Mouse (Mus musculus) heart, adult 9 months (tissue): ENCODE measurements around the gene Anapc7.

Source experiments
- DNase-seq, 2 experiments: peaks; one replicate each; pipeline ENCODE4 v3.0.0; 2022; ENCODE audit warnings: low spot score in 2 of 2

The Anapc7 gene

GRCm38 (mm10) chr5:122421271-122422068 is at the start of gene Anapc7:
Gene Anapc7, plus strand, starts transcription at chr5:122421693.
- no peak for DNase-seq

DNA sequence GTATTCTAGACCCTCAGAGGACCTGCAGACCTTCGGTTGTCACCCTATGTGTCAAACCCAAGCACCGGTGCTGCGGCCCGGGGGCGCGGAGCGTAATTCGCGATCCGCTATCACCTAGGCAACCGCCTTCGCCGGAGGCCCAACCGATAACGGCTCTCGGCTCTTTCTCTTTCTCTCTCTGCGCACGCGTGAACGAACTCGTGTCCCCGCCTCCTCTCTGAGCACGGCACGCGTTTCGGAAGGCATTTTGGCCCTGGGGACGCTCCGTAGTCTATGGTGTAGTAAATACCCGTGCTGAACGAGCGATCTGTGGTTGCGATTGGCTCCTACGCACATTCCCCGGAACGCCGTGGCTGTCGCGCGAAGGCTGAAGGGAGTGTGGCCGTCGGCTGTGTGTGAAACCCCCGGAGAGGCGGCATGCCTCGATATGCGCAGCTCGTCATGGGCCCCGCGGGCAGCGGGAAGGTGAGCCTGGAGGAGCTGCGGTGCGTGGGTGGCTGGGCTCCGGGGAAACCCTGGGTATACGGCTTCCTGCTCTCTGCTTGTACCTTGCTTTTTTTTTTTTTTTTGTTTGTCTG is 49.2 kb upstream of the Anapc7 start, which contains the start of gene Fam216a:
Gene Fam216a, minus strand, starts transcription at position 173 of the 578 bp plus-strand sequence.
- peak; percentile 98 to 99 for DNase-seq

GRCm38 (mm10) chr5:122372878-122373277 is 48.6 kb upstream of the Anapc7 start:
- no peak for DNase-seq

- DNase-seq, result no peak
Observed at GRCm38 (mm10) chr5:122377101-122377833, 44.2 kb upstream of the Anapc7 start.

DNA sequence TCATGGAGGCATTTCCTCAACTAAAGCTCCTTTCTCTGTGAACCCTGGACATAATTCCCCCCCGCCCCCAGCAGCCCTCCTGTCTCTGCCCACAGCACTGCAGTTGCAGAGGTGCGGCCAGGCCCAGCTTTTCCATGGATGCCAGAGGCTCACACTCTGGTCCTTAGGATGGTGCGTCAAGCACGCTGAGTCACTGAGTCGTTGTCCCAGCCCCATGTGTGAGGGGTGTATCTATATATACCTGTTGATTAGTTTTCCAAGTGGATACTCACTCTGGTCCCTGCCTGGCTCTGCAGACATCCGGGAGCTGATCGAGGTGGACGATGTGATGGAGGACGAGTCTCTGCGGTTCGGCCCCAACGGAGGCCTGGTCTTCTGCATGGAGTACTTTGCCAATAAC is 43.3 kb upstream of the Anapc7 start:
- no peak for DNase-seq

- peak in 1 of 2 experiments; percentile 58 for DNase-seq
Observed at GRCm38 (mm10) chr5:122379374-122380155, 41.9 kb upstream of the Anapc7 start.

GRCm38 (mm10) chr5:122390006-122390405 is 31.5 kb upstream of the Anapc7 start:
- no peak for DNase-seq

- no peak for DNase-seq
Observed at GRCm38 (mm10) chr5:122390671-122391070, 30.8 kb upstream of the Anapc7 start.

- no peak for DNase-seq
Observed at GRCm38 (mm10) chr5:122391178-122391785, 30.2 kb upstream of the Anapc7 start.

- DNase-seq, result peak; percentile 86 to 91
Observed at GRCm38 (mm10) chr5:122391786-122392180, 29.7 kb upstream of the Anapc7 start, which contains the start of gene Arpc3. Gene Arpc3, plus strand, starts transcription at chr5:122391878.

DNA sequence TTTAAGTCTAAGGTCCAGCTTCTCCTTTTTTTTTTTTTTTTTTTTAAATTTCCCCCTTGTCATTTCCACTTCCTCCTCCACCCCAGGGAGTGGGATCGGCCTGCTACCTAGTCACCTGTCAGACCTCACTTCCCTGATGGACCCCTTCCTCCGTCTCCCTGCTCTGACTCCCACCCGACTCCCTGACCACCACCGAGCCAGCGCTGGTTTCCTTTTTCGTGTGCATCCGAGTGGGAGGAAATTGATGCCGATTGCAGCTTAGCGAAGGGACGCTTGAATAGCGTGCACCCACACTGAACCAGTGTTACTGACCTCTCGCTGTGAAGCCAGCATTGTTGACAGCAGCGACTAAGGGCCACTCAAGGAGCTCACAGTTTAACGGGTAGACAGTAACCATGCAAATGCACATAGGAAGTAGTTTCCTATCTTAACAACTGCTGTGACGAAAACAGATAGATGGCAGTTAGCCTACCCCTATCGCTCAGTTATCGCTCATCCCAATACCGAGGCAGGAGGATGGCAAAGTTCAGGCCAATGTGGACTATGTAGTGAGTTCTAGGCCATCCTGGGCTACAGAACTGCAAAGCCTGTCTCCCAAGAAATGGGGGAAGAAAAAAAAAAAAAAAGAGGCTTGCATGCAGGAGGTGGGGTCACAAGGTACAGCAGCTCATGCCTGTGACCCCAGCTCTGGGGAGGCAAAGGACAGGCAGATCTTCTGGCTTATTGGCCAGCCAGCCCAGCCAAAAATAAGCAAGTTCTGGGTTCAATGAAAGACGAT is 29.1 kb upstream of the Anapc7 start:
- no peak for DNase-seq

- DNase-seq, result peak in 1 of 2 experiments; percentile 48
Observed at GRCm38 (mm10) chr5:122393887-122394286, 27.6 kb upstream of the Anapc7 start.

DNA sequence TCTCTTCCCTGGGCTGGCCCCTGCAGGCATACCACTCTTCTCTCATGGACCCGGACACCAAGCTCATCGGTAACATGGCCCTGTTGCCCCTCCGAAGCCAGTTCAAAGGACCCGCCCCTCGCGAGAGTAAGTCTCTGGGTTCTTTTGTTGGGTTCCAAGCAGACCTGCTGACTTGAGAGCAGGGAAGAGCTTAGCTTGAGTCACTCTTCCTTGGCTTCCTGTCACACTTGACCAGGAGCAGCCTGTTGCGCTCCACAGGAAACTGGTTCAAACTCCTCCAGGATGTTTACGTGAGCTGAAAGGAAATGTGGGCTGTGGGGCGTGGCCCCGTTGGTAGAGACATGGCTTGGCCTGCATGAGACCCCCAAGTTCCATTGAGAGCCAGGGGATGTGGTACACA is 24.7 kb upstream of the Anapc7 start:
- DNase-seq, result peak; percentile 70 to 81

DNA sequence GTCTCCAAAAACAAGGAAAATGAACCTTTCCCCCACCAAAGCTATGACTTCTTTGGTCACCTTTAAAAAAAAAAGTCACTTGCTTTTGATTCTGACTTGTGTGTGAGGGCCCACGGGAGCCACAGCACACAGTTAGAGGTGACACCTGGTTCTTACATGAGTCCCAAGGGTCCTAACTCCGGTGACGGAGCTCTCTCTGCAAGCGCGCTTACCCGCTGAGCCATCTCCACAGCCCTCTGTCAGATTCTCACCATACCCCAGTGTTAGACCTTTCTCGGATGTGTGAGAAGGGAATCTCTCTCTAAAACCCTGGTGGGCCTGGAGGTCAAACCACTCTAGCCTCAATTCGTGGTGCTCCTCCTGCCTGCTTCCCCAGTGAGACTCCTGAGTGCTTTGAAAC is 24.0 kb upstream of the Anapc7 start:
- no peak for DNase-seq

DNA sequence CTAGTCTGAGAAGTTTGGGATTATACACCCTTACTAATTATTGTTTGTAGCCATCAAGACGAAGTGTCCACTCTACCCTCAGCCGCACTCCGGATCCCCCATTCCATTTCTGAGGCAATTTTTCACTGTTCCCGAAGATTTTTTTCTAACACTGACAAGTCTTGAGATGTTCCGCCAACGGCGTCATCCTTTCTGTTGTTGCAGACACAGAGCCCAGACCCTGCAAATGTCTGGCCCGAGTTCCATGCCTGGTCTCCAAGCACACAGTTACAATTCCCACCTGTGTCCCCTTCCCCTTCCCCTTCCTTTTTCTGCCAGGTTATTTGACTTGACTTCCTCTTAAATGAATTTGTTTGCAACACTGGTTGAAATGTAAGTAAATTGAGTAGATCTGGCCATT is 21.6 kb upstream of the Anapc7 start:
- peak in 1 of 2 experiments; percentile 37 for DNase-seq

- peak; percentile 92 to 93 for DNase-seq
Observed at GRCm38 (mm10) chr5:122400628-122401302, 20.7 kb upstream of the Anapc7 start.

DNA sequence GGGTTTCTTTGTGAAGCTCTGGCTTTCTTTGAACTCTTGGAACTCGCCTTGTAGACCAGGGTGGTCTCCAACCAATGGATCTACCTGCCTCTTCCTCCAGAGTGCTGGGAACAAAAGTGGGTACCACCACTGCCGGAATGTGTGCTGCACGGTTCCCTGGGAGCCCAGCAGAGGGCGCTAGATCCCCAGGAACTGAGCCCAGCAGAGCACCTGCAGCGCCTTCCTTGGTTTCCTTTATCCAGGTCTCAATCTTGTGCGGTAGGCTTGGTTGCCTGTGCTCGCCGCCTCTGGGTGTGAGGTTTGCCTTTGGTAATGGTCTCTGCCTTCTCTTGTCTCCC is 20.2 kb upstream of the Anapc7 start:
- DNase-seq, result peak; percentile 55 to 78

DNA sequence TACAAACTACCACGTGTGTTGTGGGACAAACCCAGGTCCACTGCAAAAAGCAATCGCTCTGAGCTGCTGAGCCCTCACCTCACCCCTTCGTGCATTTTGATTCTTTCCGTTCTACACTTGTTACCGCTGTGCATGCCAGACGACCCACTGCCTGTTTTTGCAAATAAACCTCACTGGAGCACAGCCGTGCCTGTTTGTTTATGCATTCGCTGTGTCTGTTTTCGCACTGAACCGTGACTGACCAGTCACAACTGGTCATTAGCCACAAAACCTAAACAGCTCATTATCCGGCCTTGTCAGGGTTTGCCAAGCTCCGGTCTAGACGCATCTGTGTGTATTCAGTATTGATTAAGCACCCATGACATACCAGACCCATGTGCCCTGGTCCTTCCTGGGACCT is 19.3 kb upstream of the Anapc7 start:
- no peak for DNase-seq

DNA sequence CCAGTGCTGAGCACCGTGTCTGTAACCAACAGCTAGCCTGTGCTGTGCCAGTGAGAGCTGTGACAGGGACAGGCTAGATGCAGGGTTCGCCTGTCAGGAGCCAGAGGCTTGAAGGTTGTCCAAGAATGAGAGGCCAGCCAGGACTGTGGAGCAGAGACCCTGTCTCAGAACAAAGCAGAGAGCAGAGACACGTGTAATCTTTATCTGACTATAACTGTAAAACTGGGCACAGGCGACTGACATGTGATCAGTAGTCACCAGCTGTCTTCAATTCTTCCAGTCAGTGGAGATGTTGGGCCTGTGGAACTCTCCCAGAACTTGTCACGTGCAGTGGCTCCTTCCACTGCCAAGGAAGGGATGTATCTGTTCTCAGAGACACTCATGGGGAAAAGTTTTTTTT is 18.7 kb upstream of the Anapc7 start:
- DNase-seq, result peak; percentile 87 to 90

GRCm38 (mm10) chr5:122403362-122403761 is 18.1 kb upstream of the Anapc7 start:
- DNase-seq, result no peak
